Mouse (Mus musculus): ENCODE measurements around the gene Gnb1. TPM values are rescaled to one million over a fixed set of nuclear protein-coding genes. Genes with fewer than 3 reads are reported as not detected.
"Not testable (repeated sequence)": the region's sequence is repeated elsewhere in the genome, so short reads cannot be mapped to it uniquely, and the experiment has no call there.

The Gnb1 gene
- 693 and 705 TPM in 2 replicates for polyA plus RNA-seq (2012; rRNA removed)

DNA sequence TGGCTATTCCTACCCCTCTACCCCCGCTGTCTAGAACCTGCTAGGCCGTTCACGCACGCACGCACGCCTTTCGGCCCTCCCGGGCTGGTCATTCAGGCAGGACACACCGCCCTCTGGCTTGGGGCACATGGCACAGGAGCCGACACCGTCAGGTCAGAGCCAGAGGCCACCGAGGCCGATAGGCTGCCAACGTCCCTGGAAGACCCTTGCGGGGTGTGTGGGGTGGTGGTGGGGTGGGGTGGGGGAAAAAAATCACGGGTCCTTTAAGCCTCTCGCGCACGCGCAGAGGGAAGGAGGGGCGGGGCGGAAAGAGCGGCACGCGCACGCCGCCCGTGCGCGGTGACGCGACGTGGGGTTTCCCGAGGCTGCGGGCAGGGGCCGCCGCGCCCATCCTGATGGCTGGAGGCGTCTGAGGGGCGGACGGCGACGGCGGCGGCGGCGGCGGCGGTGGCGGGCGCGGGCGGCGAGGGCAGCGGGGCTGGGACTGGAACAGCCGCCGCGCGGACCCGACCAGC, at the start of gene Gnb1:
Gnb1 (plus strand) TSS at position 372 of the 515 bp plus-strand sequence.
- DNase-seq (ENCODE audit: extremely low spot score in 1 of 2, low spot score in 1 of 2), result peak; percentile 61 to 95

DNA sequence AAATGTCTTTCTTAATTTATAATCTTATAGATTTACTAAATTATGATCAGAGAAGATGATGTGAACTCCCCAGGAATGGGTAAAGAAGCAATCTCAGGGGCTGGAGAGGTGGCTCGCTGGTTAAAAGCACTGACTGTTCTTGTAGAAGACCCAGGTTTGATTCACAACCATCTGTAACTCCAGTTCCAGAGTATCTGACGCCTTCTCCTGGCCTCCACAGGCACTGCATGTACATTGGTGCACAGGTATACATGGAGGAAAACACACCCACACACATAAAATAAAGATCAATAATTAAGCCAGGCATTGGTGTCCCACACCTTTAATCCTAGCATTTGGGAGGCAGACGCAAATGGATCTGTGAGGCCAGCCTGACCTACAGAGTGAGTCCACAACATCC, 48.4 kb upstream of the Gnb1 start:
- no peak for DNase-seq (ENCODE audit: extremely low spot score in 1 of 2, low spot score in 1 of 2)

DNA sequence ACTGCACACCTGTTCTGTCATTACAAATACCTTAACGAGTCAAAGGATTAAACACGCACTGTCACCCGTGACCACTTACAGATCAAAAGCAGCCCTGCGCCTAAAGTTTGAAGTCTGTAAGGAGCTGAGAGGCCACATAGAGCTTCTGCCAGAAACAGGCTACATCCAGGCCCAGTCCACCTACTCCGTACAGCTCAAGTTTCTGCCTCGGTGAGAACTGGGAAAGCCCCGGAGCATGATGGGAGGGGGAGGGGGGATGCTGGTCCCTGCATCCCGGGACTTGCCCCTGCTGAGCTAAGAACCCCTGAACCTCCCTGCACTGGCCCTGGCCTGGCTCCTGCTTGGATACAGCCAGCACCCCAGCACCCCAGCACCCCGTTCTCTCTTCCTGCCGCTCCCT, 39.6 kb upstream of the Gnb1 start:
- no peak for DNase-seq (ENCODE audit: extremely low spot score in 1 of 2, low spot score in 1 of 2)

DNA sequence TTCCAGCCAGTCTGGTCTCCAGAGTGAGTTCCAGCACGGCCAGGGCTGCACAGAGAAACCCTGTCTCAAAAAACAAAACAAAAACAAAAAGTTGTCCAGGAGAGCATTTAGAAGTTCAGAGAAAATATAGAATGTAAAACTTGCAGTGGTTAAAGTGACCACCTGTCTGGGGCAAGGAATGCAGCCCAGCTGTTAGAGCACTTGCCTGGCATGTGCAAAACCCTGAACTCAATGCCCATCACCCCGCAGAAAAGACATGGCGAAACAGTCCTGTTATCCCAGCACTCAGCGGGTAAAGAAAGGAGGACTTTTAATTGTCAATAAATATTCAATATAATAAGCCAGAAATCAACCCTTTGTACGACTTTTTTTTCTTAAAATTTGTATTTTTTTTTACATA, 32.6 kb upstream of the Gnb1 start:
- no peak for DNase-seq (ENCODE audit: extremely low spot score in 1 of 2, low spot score in 1 of 2)

DNA sequence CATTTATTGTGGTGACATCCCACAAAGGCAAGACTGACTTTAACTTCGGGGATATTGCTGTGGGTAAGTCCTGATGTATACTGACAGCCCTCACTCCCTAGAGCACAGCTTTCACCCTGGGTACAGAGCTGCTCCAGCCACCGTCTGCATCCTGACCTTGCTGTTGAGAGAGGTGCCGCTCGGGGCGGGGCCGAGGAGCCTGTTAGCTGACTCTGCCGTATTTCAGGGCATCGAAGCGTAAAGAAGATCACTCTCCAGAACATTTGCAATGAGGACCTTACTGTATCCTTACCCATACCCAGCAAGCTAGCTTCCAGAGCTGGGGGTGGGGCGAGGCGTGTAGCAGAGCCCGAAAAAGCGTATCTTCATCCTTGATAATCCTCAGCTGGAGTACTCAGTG, 28.1 kb upstream of the Gnb1 start:
- DNase-seq (ENCODE audit: extremely low spot score in 1 of 2, low spot score in 1 of 2), result no peak

DNA sequence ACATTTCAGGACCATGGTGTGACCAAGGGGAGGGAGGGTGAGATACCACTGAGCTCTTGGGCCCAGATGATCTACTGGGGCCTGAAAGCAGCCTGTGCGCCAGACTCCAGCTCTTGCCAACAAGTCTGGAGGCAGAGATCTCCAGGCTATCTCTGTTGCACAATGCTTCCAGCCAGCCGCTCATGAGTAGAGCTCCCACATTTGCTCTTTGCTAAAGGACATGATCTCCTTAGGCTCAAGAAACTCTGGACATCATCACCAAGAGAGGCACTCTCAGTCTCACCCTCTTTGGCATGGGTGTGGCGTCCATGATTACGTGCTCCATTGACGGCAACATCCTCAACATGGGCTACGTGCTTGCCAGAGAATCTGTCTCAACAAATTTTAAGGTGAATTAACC, 27.6 kb upstream of the Gnb1 start:
- no peak for DNase-seq (ENCODE audit: extremely low spot score in 1 of 2, low spot score in 1 of 2)

DNA sequence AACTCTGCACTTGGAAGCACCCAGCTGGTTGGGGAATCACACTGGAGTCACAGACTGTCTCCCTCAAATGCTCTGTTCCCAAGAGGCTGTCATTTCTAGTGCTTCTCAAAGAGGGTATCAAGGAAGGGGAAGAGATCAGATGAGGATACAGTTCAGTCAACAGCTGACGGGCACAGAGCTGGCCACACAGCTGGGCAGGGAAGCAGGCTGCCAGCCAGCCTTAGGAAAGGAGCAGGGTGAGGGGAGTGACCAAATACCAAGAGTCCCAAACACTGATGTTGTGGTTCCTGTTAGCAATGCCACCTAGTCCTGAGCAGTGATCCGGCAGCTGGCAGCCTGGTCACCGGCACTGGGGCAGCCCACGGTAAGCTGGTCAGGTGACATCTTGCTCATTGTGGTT, 27.1 kb upstream of the Gnb1 start:
- no peak for DNase-seq (ENCODE audit: extremely low spot score in 1 of 2, low spot score in 1 of 2)

DNA sequence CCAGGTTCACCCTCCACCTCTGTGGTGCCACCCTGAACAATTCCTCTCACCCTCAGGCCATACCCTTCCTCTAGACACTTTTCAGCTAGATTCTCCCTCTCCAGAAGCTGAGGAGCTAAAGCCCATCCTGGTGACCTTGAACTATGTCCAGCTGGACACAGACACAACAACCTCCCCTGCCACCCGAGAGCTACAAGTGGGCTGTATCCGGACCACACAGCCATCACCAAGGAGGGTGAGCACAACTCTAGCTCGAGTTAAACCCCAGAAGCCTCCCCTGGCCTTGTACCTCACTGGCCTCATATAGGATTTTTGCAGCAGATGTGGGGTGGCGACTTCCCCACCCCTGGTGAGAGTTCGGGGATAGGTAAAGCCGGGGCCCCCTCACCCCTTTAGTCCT, 25.6 kb upstream of the Gnb1 start:
- DNase-seq (ENCODE audit: extremely low spot score in 1 of 2, low spot score in 1 of 2), result no peak

DNA sequence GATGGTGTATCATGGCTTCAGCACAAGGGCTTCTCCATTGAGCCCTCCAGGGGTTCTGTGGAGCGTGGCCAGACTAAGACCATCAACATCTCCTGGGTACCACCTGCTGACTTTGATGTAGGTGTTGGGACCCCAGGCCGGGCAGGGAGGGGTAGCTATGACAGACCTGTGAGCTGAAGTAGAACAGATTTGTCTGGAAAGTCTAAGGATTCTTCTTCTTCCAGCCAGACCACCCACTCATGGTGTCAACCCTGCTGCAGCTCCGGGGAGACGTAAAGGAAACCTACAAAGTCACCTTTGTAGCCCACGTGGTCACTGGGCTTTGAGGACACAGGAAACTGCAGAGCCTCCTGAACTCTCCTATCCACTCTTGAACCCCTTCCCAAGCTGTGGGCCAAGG, 25.1 kb upstream of the Gnb1 start:
- no peak for DNase-seq (ENCODE audit: extremely low spot score in 1 of 2, low spot score in 1 of 2)

DNA sequence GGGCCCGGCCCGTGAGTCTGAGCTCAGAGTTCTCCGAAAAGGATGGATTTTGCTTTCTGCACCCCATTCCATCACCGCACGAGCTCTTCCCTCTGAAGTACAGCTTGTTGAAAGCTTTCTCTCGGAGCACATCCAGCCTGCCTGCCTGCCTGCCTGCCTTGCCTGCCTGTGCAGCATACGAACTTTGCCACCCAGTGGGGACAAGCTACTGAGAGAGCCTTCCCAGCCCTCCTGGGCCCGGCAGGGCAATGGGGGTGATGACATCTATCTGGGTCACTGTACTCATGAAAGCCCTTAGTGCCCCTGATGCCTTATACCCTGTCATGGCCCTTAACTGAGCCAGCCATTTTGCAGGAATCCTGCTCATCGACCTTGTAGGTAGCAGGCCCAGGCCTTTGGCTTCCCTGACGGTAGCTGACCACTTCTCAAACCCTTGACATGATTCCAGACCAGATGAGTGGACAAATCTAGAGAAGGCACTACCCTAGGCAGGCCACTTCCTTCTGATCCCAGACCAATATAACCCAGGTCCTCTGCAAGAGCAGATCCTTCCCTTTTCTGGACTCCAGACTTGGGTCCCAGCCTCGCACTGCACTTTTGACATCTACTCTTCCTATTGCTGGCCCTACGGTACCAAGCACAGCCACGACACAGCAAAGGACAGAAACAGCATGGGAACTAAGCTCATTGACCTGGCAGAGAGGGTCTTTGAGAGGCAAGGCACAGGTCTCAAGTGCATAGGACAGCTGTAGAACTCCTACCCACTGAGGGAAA, 23.7 kb upstream of the Gnb1 start:
- no peak for DNase-seq (ENCODE audit: extremely low spot score in 1 of 2, low spot score in 1 of 2)

DNA sequence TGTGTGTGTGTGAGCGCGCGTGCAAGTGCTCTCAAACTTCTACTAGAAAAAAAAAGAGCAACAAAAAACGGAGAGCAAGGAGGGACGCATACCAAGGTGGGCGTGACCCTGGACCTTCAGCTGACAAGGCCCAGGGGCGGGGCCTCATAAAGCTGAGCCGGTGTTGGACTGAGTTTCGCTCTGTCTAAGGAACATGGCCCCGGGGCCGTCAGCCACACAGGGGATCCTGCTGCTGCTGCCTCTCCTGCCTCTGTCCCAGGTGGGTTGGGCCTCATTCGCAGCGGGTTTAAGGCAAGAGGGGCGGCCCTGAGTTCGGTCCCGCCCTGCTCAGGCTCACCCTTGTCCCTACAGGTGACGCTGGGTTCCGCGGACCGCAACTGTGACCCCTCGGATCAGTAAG, 22.2 kb upstream of the Gnb1 start, which contains the start of gene Tmem52:
Tmem52 (plus strand) TSS at position 163 of the 400 bp plus-strand sequence.
- no peak for DNase-seq (ENCODE audit: extremely low spot score in 1 of 2, low spot score in 1 of 2)

DNA sequence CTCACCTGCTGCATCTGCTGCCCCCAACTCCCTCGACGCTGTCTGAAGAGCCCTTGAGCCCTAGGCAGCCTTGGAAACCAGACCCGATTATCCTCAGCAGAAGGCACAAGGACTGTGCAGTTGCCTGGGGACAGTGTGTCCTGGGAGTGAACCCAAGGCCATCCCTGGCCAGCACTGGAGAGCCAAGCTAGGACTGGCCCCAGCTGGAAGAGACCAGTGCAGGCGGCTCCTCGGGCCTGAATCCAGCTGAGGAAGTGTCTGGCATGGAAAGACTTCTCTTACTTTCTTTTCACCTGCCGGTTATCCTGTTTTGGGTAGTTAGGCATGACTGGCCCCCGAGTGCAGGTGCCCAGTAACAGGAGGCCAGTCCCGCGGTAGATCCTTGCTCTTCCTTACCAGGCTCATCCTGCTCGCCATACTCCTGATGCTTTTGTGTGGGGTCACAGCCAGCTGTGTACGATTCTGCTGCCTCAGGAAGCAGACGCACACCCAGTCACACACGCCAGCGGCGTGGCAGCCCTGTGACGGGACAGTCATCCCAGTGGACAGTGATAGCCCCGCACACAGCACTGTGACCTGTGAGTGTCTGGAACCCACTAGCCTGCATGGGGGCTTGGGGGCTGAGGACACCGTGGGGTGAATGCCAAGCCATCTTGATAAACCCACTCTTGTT, 21.4 kb upstream of the Gnb1 start:
- no peak for DNase-seq (ENCODE audit: extremely low spot score in 1 of 2, low spot score in 1 of 2)

DNA sequence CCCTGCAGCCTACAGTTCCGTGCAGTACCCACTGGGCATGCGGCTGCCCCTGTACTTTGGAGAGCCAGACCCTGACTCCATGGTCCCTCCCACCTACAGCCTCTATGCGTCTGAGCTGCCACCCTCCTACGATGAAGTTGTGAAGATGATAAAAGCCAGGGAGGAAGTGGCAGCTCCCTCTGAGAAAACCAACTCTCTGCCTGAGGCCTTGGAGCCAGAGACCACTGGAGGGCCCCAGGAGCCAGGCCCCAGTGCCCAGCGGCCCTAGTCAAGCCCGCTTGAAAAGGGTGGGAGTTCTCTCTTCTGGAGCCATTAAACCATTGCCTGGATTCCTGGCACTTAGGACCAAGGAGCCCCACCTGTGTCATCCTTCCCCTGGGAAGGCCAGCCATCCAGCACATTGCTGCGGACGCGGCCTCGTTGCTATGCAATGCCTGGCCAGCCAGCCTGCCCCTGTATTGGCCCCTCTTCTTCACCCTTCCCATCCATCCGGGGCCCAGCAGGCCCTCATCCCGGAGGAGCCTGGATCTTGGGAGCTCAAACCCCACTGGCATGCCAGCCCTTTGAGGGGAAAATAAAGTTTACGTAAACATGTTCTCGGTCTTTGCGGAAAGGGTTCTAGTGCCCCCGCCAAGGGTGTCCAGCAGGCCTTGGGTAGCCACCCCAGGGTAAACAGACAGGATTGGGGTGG, 20.8 kb upstream of the Gnb1 start:
- no peak for DNase-seq (ENCODE audit: extremely low spot score in 1 of 2, low spot score in 1 of 2)

DNA sequence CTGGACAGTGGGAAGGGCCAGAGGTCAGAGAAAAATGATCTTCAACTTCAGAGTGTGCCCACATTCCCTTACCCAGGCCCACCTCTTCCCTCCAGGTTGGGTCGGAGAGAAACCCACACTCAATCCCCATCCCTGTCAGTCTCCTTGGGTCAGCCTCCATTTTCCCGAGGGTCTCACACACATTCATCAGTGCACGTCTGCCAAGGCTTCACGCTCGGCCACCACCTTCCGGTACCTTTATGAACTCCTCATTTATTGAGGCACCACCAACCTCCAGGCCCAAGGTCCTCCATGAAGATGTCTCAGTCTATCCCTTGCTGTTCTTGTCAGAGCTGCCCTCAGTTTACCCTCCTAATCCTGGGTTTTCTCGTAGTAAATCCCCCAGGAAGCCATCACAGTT, 20.2 kb upstream of the Gnb1 start:
- no peak for DNase-seq (ENCODE audit: extremely low spot score in 1 of 2, low spot score in 1 of 2)

DNA sequence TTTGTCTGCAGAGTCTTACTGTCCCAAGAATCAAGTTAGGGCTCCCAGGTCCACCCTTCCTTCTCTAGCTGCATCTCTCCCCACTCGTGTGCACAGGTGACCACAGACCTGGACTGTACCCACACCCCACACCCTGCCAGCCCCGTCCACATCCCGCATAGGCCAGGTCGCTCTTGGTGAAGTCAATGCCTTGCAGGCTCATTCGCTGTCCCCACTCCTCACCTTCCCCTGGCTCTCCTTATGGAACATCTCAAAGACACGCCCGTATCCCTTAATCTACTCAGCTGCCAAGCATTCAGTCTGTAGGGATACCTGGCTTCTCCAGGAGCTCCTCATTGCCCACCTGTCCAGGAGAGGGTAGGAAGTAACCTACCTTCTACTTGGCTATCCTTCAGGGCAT, 19.8 kb upstream of the Gnb1 start:
- DNase-seq (ENCODE audit: extremely low spot score in 1 of 2, low spot score in 1 of 2), result no peak

DNA sequence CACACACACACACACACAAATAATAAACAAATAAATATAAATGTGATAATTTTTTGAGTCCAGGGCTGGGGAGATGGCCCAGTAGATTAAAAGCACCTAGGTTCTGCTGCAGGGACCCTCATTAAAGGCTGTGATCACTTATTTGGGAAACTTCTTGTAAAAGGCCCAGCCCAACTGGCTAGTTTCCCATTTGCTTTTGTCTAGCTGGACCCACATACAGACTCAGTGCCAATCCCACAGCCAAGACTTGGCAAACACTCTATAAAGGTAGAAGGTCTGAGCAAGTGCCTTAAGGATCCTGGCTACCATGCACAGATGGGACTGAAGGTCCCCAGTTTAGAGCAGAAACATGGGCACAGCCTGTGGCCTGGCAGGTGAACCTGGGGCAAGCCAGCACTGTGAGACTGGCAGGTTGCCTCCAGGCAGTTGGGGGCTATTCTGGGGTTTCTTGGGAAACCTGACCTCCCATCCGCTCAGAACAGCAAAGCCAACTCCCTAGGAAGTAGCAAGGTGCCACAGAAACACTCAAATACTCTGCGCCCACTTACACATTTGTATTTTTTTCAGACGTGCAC, 18.4 kb upstream of the Gnb1 start:
- no peak for DNase-seq (ENCODE audit: extremely low spot score in 1 of 2, low spot score in 1 of 2)

DNA sequence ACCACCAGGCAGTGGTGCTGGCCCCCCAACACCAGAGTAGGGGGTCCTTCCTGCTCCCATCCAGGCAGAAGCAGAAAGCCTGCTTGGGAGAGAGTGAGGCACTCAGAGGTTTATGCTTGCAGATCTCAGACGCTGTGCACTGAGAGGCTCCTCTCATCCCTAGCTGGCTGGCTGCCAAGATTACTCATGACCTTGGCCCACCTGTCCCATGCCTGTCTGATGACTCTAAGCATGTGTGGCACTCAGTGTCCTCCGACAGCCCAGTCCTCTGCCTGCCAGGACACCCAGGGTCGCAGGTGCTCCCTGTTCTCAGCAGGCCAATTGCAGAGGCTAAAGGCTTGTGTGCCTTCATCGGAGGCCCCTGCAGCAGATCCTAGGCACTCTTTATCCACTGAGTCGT, 17.8 kb upstream of the Gnb1 start:
- no peak for DNase-seq (ENCODE audit: extremely low spot score in 1 of 2, low spot score in 1 of 2)

DNA sequence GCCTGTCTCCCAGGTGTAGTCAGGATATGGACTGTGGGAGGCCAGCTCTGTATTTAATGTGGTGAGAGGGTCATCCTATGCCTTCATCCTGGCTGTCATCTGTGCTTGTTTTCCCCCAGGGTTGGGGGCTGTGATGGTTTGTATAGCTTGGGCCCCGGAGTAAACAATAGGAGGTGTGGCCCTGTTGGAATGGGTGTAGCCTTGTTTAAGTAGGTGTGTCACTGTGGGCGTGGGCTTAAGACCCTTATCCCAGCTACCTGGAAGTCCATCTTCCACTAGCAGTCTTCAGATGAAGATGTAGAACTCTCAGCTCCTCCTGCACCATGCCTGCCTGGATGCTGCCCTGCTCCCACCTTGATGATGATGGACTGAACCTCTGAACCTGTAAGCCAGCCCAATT, 17.4 kb upstream of the Gnb1 start:
- DNase-seq (ENCODE audit: extremely low spot score in 1 of 2, low spot score in 1 of 2), result not testable (repeated sequence)

DNA sequence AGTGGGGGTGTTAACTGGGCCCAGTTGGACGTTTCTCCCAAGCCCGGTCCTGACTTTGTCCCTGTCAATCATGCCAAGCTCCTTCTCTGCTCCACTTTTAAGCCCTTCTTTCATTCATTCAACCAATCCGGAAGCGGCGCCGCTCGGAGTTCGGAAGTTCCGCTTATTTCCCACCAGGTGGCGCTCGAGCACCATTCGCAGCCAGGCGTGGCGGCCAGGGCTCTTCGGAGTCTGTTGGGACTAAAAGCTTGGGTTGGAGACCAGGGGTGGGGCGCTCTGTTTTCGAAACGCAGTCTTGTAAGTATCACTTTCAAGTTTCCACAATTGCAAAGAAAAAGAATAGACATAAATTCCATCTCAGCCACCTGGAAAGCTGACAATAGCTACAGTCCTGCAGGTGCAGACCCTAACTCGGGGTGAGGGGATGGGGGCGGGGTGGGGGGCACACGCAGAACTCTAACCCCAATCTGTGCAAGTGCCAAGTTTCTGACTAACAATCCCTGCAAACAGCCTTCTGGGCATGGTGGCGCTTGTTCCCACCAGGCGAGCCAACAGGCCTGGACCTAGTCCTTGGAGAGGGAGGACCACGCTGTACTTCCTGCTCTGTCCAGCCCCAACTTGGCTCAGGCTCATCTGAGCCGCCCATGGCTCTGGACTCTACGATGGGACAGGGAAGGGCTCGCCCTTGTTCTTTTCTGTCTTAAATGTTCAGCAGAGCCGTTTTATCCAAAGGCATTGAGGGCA, 9.6 kb upstream of the Gnb1 start:
- DNase-seq (ENCODE audit: extremely low spot score in 1 of 2, low spot score in 1 of 2), result peak in 1 of 2 experiments; percentile 83

DNA sequence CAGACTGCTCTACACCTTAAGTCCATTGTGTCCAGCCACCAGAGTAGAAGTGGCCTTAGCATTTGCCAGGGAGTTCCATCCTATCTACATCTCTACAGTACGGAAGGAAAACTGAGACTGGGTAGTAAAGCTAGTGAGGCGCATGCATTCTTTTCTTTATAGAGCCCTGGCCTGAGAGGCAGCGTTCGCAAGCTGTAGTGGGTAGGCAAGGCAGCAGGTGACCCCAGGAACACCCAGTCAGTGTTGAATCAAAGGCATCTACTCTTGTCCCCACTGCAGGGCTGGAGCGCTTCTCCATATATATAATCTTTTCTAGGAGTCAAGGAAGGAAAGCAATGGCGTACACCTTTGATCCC, 9.1 kb upstream of the Gnb1 start:
- DNase-seq (ENCODE audit: extremely low spot score in 1 of 2, low spot score in 1 of 2), result no peak

Data from frontal cortex, adult 2 months (tissue).